Mouse (Mus musculus): ENCODE data around the gene Ddi2. TPM values are rescaled to one million over a fixed set of nuclear protein-coding genes. Genes with fewer than 3 reads are reported as not detected.

Gene Ddi2
- polyA plus RNA-seq, 1 experiment, result 1.7 TPM

DNA sequence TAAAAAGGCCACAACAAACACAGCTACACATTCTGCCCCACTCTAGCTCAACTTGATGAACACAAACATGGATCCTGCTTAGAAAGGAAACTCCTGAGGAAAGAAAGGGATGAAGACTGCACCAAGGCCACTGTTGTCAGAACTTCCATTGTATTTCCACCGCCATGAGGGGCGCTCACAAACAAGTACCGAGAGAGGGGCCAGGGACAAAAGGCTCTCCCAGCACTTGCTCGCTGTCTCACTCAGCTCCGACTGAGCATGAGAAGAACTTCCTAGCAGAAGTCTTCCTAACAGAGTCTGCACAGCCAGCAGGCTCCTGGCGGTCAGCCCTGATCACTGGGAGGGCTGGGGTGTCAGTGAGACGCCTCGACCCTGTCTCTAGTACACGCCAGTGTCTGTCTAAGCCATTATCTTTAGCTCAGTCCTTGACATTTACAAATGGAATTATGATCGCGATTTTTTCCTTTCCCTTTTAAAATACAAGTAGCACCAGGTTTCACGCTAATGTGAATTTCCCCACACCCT lies 40.5 kb downstream of the Ddi2 start:
- no peaks in the 10 kb centered on the region for H3K9me3 ChIP-seq
- H3K36me3 ChIP-seq (replicated peaks; ENCODE audit: low read length), result peaks cover 75% of the 10 kb centered on the region
- H3K27me3 ChIP-seq (replicated peaks), result no peaks in the 10 kb centered on the region
- no peak overlapping the region for H3K4me3 ChIP-seq (replicated peaks)
- no peak for TF ChIP-seq FLI1 (IDR thresholded peaks at IDR 0.05; ENCODE audit: low read length)
- TF ChIP-seq GATA1 (IDR thresholded peaks at IDR 0.05; ENCODE audit: borderline replicate concordance, low read length), result no peak
- H3K4me1 ChIP-seq, result peaks cover 25% of the 10 kb centered on the region

- no peak overlapping the region for H3K4me3 ChIP-seq (replicated peaks)
- no peaks in the 10 kb centered on the region for H3K9me3 ChIP-seq
- TF ChIP-seq GATA1 (IDR thresholded peaks at IDR 0.05; ENCODE audit: borderline replicate concordance, low read length) (no peak), FLI1 (IDR thresholded peaks at IDR 0.05; ENCODE audit: low read length) (no peak)
- H3K4me1 ChIP-seq, result peaks cover 29% of the 10 kb centered on the region
- H3K36me3 ChIP-seq (replicated peaks; ENCODE audit: low read length), result peaks cover 68% of the 10 kb centered on the region
- H3K27me3 ChIP-seq (replicated peaks), result no peaks in the 10 kb centered on the region
Observed at GRCm38 (mm10) chr4:141681767-141682166, 41.5 kb downstream of the Ddi2 start.

DNA sequence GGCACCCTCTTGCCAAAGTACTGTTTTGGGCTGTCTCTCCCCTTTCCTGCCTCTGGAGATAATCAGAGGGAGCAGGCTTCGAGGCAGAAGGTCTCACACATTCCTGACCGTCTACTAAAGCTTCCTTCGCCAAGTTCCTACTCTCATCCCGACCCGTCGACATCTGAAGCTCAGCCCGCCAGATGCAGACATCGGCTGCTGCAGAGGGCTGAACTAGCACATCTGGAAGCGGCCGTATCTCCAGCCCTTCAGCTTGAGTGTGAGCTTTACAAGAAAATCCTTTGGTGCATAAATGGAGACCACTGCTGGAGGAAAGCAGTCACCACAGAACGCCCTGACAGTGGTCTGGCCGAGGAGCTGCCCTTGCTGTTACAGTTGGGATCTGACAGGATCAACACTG lies 42.3 kb downstream of the Ddi2 start:
- Histone ChIP-seq H3K4me3 (replicated peaks) (no peak overlapping the region), H3K9me3 (no peaks in the 10 kb centered on the region), H3K36me3 (replicated peaks; ENCODE audit: low read length) (peaks cover 60% of the 10 kb centered on the region), H3K27me3 (replicated peaks) (no peaks in the 10 kb centered on the region), H3K4me1 (peaks cover 38% of the 10 kb centered on the region)
- TF ChIP-seq GATA1 (IDR thresholded peaks at IDR 0.05; ENCODE audit: borderline replicate concordance, low read length) (no peak), FLI1 (IDR thresholded peaks at IDR 0.05; ENCODE audit: low read length) (no peak)

DNA sequence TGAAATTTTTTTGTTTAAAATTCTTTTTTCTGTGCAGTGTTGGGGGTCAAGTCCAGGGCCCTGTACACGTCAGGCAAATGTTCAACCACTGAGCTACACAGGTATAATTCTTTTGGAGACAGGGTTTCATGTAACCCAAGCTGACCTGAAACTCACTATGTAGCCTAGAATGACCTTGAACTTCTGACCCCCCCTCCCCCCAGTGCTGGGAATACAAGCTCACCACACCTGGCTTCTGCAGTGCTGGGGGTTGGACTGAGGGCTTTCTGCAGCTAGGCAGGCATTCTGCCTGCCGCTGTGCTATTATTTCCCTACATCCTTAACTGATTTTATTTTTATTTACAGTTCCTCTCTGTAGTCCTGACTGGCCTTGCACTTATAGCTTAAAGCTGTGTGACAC lies 44.2 kb downstream of the Ddi2 start:
- H3K9me3 ChIP-seq, result no peaks in the 10 kb centered on the region
- peaks cover 41% of the 10 kb centered on the region for H3K36me3 ChIP-seq (replicated peaks; ENCODE audit: low read length)
- no peak overlapping the region for H3K4me3 ChIP-seq (replicated peaks)
- TF ChIP-seq GATA1 (IDR thresholded peaks at IDR 0.05; ENCODE audit: borderline replicate concordance, low read length) (no peak), FLI1 (IDR thresholded peaks at IDR 0.05; ENCODE audit: low read length) (no peak)
- H3K27me3 ChIP-seq (replicated peaks), result peaks cover 6% of the 10 kb centered on the region
- peaks cover 37% of the 10 kb centered on the region for H3K4me1 ChIP-seq

GRCm38 (mm10) chr4:141676462-141676979 lies 46.7 kb downstream of the Ddi2 start:
- Histone ChIP-seq H3K36me3 (replicated peaks; ENCODE audit: low read length) (peaks cover 17% of the 10 kb centered on the region), H3K4me1 (peaks cover 24% of the 10 kb centered on the region)
- TF ChIP-seq GATA1 (IDR thresholded peaks at IDR 0.05; ENCODE audit: borderline replicate concordance, low read length) (no peak), FLI1 (IDR thresholded peaks at IDR 0.05; ENCODE audit: low read length) (no peak)

DNA sequence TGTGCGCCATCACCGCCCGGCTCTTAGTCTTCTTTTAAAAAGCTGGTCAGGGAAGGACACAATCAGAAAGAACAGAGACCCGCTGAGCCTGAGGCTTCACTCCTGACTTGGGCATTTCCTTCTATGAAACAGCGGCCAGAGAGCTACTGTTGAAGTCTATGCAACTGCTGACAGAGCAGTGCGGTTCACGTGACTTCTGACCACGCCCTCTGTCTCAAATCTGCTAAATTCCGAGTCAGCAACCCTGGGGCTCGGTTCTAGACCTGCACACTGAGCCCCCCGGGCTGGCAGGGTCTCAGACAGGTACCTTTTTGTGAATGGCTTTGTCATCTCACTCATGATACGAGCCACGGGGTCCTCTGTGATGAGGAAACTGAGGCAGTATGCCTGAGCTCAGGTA lies 50.9 kb downstream of the Ddi2 start:
- no peaks in the 10 kb centered on the region for H3K36me3 ChIP-seq (replicated peaks; ENCODE audit: low read length)
- peaks cover 24% of the 10 kb centered on the region for H3K4me1 ChIP-seq
- H3K9me3 ChIP-seq, result no peaks in the 10 kb centered on the region
- H3K4me3 ChIP-seq (replicated peaks), result no peak overlapping the region
- peaks cover 27% of the 10 kb centered on the region for H3K27me3 ChIP-seq (replicated peaks)
- TF ChIP-seq GATA1 (IDR thresholded peaks at IDR 0.05; ENCODE audit: borderline replicate concordance, low read length) (no peak), FLI1 (IDR thresholded peaks at IDR 0.05; ENCODE audit: low read length) (no peak)

More at GRCm38 (mm10) chr4:141676462-141676979, 46.7 kb downstream of the Ddi2 start:
- H3K4me3 ChIP-seq (replicated peaks), result no peak overlapping the region
- no peaks in the 10 kb centered on the region for H3K9me3 ChIP-seq
- H3K27me3 ChIP-seq (replicated peaks), result peaks cover 18% of the 10 kb centered on the region

- TF ChIP-seq FLI1 (IDR thresholded peaks at IDR 0.05; ENCODE audit: low read length) (no peak), GATA1 (IDR thresholded peaks at IDR 0.05; ENCODE audit: borderline replicate concordance, low read length) (no peak)
- Histone ChIP-seq H3K36me3 (replicated peaks; ENCODE audit: low read length) (no peaks in the 10 kb centered on the region), H3K27me3 (replicated peaks) (peaks cover 31% of the 10 kb centered on the region), H3K9me3 (no peaks in the 10 kb centered on the region), H3K4me1 (peaks cover 15% of the 10 kb centered on the region), H3K4me3 (replicated peaks) (no peak overlapping the region)
Observed at GRCm38 (mm10) chr4:141671389-141671788, 51.8 kb downstream of the Ddi2 start.

DNA sequence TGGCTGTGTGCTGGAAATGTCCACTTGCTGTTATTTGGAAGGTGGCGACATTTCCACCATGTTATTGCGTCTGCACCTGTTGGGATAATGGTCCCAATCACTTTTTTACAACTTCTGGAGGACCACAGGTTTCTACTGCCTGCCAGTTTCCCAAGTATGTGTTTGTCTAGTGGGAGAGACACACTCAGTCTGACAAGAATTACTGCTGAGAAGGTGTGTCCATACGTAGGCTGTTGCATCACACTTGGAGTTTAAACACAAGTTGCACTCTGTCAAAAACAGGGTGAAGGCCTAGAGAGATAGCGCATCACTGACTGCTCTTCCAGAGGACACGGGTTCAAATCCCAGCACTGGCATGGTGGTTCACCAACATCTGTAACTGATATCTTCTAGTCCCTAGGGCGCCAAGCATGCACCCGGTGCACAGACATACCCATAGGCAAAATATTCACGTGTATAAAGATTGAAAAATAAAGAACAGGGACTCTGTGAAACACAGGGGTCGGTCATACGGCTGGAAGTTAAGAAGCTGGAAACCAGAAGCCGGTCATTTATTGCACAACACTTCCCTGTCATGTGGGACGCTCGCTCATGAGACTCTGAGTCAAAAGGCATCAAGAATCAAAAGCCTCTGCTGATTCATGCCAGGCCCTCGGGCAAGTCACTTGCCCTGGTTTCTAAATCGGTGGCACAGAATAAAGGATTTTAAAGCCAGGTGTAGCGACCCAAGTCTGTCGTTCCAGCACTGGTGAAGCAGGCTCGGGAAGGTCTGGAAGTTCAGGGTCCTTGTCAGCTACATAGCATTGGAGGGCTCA lies 53.1 kb downstream of the Ddi2 start:
- Histone ChIP-seq H3K9me3 (no peaks in the 10 kb centered on the region), H3K27me3 (replicated peaks) (peaks cover 33% of the 10 kb centered on the region), H3K36me3 (replicated peaks; ENCODE audit: low read length) (no peaks in the 10 kb centered on the region), H3K4me1 (peaks cover 10% of the 10 kb centered on the region; the same call in 1 of the 2 replicates), H3K4me3 (replicated peaks) (no peak overlapping the region)
- TF ChIP-seq FLI1 (IDR thresholded peaks at IDR 0.05; ENCODE audit: low read length), result no peak
- no peak for TF ChIP-seq GATA1 (IDR thresholded peaks at IDR 0.05; ENCODE audit: borderline replicate concordance, low read length)

- H3K27me3 ChIP-seq (replicated peaks), result peaks cover 10% of the 10 kb centered on the region
- no peaks in the 10 kb centered on the region for H3K9me3 ChIP-seq
- peak within 1 kb of the TSS; percentile 97 for H3K4me3 ChIP-seq (replicated peaks)
- no peak for TF ChIP-seq FLI1 (IDR thresholded peaks at IDR 0.05; ENCODE audit: low read length)
- TF ChIP-seq GATA1 (IDR thresholded peaks at IDR 0.05; ENCODE audit: borderline replicate concordance, low read length), result no peak
- peaks cover 27% of the 10 kb centered on the region for H3K4me1 ChIP-seq
- H3K36me3 ChIP-seq (replicated peaks; ENCODE audit: low read length), result peaks cover 18% of the 10 kb centered on the region
Observed at GRCm38 (mm10) chr4:141664799-141665198, 58.4 kb downstream of the Ddi2 start, which contains the start of gene Plekhm2. Plekhm2 (minus strand) TSS chr4:141664899.

All from megakaryocyte, embryonic 14.5 days (primary cell).